ENCODE assay signal across 7 mouse cellular contexts in the genomic region with DNA sequence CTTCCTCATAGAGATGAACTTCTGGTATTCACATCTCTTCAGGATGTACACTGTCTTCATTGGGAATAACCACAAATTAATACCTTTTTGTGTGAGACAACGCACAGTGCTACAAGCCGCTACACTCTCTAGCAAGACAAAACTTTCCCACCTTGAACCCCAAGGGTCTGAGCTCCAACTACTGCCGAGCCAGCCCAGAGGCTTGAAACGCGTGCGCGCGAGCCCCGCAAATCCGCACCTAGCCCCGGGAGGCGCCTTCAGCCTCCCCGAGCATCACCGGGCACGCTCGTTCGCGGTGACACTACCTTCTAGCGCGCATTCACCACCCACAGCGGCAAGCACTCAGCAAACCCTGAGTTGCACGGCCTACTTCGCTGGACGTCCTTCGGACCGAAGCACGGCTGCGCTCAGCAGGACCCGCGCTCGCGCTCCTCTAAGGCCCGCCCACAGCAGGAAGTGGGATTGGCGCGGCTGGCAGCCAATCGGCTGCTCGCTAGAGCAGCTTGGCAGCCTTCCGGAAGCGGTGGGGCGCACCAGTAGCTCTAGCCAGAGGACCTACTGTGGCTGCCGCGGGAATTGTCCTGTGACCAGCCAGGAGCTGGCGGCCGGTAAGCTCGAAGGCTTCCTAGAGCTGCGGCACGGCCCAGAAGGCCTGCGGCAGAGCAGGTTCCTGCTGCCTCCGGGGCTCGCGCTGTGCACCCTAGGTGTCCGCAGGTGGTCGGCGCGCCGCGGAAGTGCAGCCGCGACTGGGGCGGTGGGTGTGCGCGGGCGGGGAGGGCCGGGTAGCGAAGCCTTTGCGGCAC. TPM values are rescaled to one million over a fixed set of nuclear protein-coding genes. Genes with fewer than 3 reads are reported as not detected.
A peak's percentile ranks its signal among the peaks of the same experiment; 100 is the strongest.
DNase-seq lines count a peak whose midpoint lies in the region; ATAC-seq lines count a peak whose summit lies in the region.

A gene (minus strand): TSS at position 438 of the 803 bp plus-strand sequence.
A gene (plus strand): TSS at position 515 of the 803 bp plus-strand sequence.
A gene (plus strand): TSS at position 531 of the 803 bp plus-strand sequence.

- H3K4me3 ChIP-seq in intestine, embryonic 16.5 days (ENCODE audit: low read length): peak within 1 kb of the TSS; percentile 90
- H3K4me3 ChIP-seq in midbrain, embryonic 11.5 days (ENCODE audit: low read depth, low read length): peak within 1 kb of the TSS; percentile 74

- H3K9ac ChIP-seq in intestine, embryonic 16.5 days (ENCODE audit: low read depth, low read length): peak within 1 kb of the TSS; percentile 93
- H3K9ac ChIP-seq in midbrain, embryonic 11.5 days (ENCODE audit: low read length): peak within 1 kb of the TSS; percentile 89

- intact Hi-C loops in left cerebral cortex, postnatal 36 days (cut with DNase I): no loop called here

- peak within 1 kb of the TSS; percentile 71 for H3K4me2 ChIP-seq in intestine, embryonic 16.5 days (ENCODE audit: low read depth, low read length)
- peak within 1 kb of the TSS; percentile 67 for H3K4me2 ChIP-seq in midbrain, embryonic 11.5 days

- peak; percentile 92 for DNase-seq in adrenal gland, adult 8-10 months
- peak; percentile 91 for DNase-seq in embryo, embryonic 9.5 days (ENCODE audit: extremely low spot score)
- peak; percentile 86 to 94 for DNase-seq in gastrocnemius, postnatal 4 days (ENCODE audit: low spot score in 2 of 2)
- DNase-seq in left cerebral cortex, postnatal 36 days (ENCODE audit: low spot score in 2 of 2): peak; percentile 94 to 96
- peak; percentile 99 for DNase-seq in midbrain, embryonic 11.5 days (ENCODE audit: low spot score, missing footprints)
- DNase-seq in skeletal muscle tissue, adult 2 months (ENCODE audit: low read depth, low spot score): peak; percentile 94

- WGBS in intestine, embryonic 16.5 days: under 1% methylated on average over 66 of the region's 66 CpGs
- under 1% methylated on average over 66 of the region's 66 CpGs for WGBS in midbrain, embryonic 11.5 days

- H3K27me3 ChIP-seq in intestine, embryonic 16.5 days (replicated peaks; ENCODE audit: control insufficient read depth, insufficient read depth, low read length): no peaks in the 10 kb centered on the region
- H3K27me3 ChIP-seq in midbrain, embryonic 11.5 days (ENCODE audit: control insufficient read depth, insufficient read depth, low read length): no peaks in the 10 kb centered on the region

- no peaks in the 10 kb centered on the region for H3K9me3 ChIP-seq in intestine, embryonic 16.5 days (ENCODE audit: control insufficient read depth, low read length)
- no peaks in the 10 kb centered on the region for H3K9me3 ChIP-seq in midbrain, embryonic 11.5 days (ENCODE audit: control insufficient read depth, low read length)

- H3K36me3 ChIP-seq in intestine, embryonic 16.5 days (ENCODE audit: control insufficient read depth, insufficient read depth, low read length): no peaks in the 10 kb centered on the region
- no peaks in the 10 kb centered on the region for H3K36me3 ChIP-seq in midbrain, embryonic 11.5 days (ENCODE audit: control insufficient read depth, insufficient read depth, low read length)

- H3K4me1 ChIP-seq in intestine, embryonic 16.5 days (ENCODE audit: control insufficient read depth, insufficient read depth, low read length): peaks cover 3% of the 10 kb centered on the region; the same call in 1 of the 2 replicates
- H3K4me1 ChIP-seq in midbrain, embryonic 11.5 days (ENCODE audit: control insufficient read depth, insufficient read depth, low read length): peaks cover 6% of the 10 kb centered on the region; the same call in 1 of the 2 replicates

- peak; percentile 100 for ATAC-seq in intestine, embryonic 16.5 days
- peak; percentile 100 for ATAC-seq in midbrain, embryonic 11.5 days (ENCODE audit: low FRiP score)

- peak within 1 kb of the TSS; percentile 93 for H3K27ac ChIP-seq in intestine, embryonic 16.5 days (ENCODE audit: low read length)
- peak within 1 kb of the TSS; percentile 67 for H3K27ac ChIP-seq in midbrain, embryonic 11.5 days (ENCODE audit: low read depth, low read length)

RNA-seq across cellular contexts. Expression of the first gene that starts in this region (rescaled TPM):
- 10 to 100 TPM in 2 of 4 experiments, 1 to 10 TPM in 2; 4.5 to 10.8 (median 8.7) TPM for total RNA-seq in adrenal gland, adult 8-10 months (2022)
- total RNA-seq in gastrocnemius, postnatal 4 days (2021): 10 to 100 TPM; 11.6 to 14.6 TPM
- 11.3 and 12.2 TPM in 2 replicates for polyA plus RNA-seq in intestine, embryonic 16.5 days (2015; fragmentation: Nextera tagmentation; extraction: Ambion mirVana)
- total RNA-seq in left cerebral cortex, postnatal 36 days (2021): 10 to 100 TPM; 24.9 to 26.0 TPM
- polyA plus RNA-seq in midbrain, embryonic 11.5 days (2014; fragmentation: Nextera tagmentation; extraction: Ambion mirVana): 22.5 and 25.6 TPM in 2 replicates

RNA-seq across cellular contexts. Expression of the second gene that starts in this region (rescaled TPM):
- 10 to 100 TPM; 21.6 to 27.5 (median 25.1) TPM for total RNA-seq in adrenal gland, adult 8-10 months (2022)
- 1 to 10 TPM; 6.1 to 6.7 TPM for total RNA-seq in gastrocnemius, postnatal 4 days (2021)
- 54.6 and 54.8 TPM in 2 replicates for polyA plus RNA-seq in intestine, embryonic 16.5 days (2015; fragmentation: Nextera tagmentation; extraction: Ambion mirVana)
- 10 to 100 TPM in 1 of 2 experiments, 1 to 10 TPM in 1; 7.3 to 10.3 TPM for total RNA-seq in left cerebral cortex, postnatal 36 days (2021)
- 104 and 111 TPM in 2 replicates for polyA plus RNA-seq in midbrain, embryonic 11.5 days (2014; fragmentation: Nextera tagmentation; extraction: Ambion mirVana)

RNA-seq across cellular contexts. Expression of the third gene that starts in this region (rescaled TPM):
- total RNA-seq in adrenal gland, adult 8-10 months (2022): 1 to 10 TPM; 1.4 to 4.2 (median 1.9) TPM
- 1 to 10 TPM in 1 of 2 experiments, not detected in 1; 1.1 TPM for total RNA-seq in gastrocnemius, postnatal 4 days (2021)
- not detected in 2 replicates for polyA plus RNA-seq in intestine, embryonic 16.5 days (2015; fragmentation: Nextera tagmentation; extraction: Ambion mirVana)
- 1 to 10 TPM in 1 of 2 experiments, not detected in 1; 1.8 TPM for total RNA-seq in left cerebral cortex, postnatal 36 days (2021)
- polyA plus RNA-seq in midbrain, embryonic 11.5 days (2014; fragmentation: Nextera tagmentation; extraction: Ambion mirVana): not detected in 2 replicates

Comparison
In these comparisons a context has a peak if more than half of its experiments do, and no peak if none do; other contexts are left out.
1. Peak in every context shown above with its lines: DNase-seq, ATAC-seq, H3K4me3 ChIP-seq and H3K27ac ChIP-seq.